Mouse (Mus musculus): ENCODE measurements around the gene Chrna10.

- TF ChIP-seq CTCF (IDR thresholded peaks at IDR 0.05; ENCODE audit: low read depth): no peak
- no peak for TF ChIP-seq EP300 (IDR thresholded peaks at IDR 0.05; ENCODE audit: low read depth)
Measured at GRCm38 (mm10) chr7:102120326-102120725, 3.7 kb upstream of the Chrna10 start.
